Mouse (Mus musculus) right cerebral cortex, postnatal 25 days (tissue): ENCODE data around the gene Gpr152.

ENCODE experiments used
- DNase-seq: peaks from one replicate; pipeline ENCODE4 v3.0.0; 2022

Gene Gpr152

GRCm38 (mm10) chr19:4180411-4180810 is 40.8 kb downstream of the Gpr152 start:
- DNase-seq = no peak

GRCm38 (mm10) chr19:4181892-4182291 is 42.3 kb downstream of the Gpr152 start:
- peak; percentile 77 for DNase-seq

GRCm38 (mm10) chr19:4183689-4184088 is 44.1 kb downstream of the Gpr152 start:
- no peak for DNase-seq

- no peak for DNase-seq
These were observed 45.7 kb downstream of the Gpr152 start for GRCm38 (mm10) chr19:4184976-4185975.

GRCm38 (mm10) chr19:4187303-4187702 is 47.7 kb downstream of the Gpr152 start:
- no peak for DNase-seq

GRCm38 (mm10) chr19:4189051-4189620 is 49.5 kb downstream of the Gpr152 start:
- DNase-seq = no peak

GRCm38 (mm10) chr19:4190831-4191334 is 51.3 kb downstream of the Gpr152 start, which contains the start of gene Tbc1d10c:
Gene Tbc1d10c (minus strand): TSS chr19:4191284.
- DNase-seq = no peak

- DNase-seq = peak; percentile 92
These were observed 52.1 kb downstream of the Gpr152 start, which contains the start of gene Ppp1ca for GRCm38 (mm10) chr19:4191528-4192250. Gene Ppp1ca (plus strand): TSS chr19:4192065.

- no peak for DNase-seq
These were observed 52.8 kb downstream of the Gpr152 start for GRCm38 (mm10) chr19:4192251-4192985.

GRCm38 (mm10) chr19:4193129-4193528 is 53.5 kb downstream of the Gpr152 start:
- no peak for DNase-seq

- no peak for DNase-seq
These were observed 54.6 kb downstream of the Gpr152 start for GRCm38 (mm10) chr19:4194021-4194724.

- no peak for DNase-seq
These were observed 55.4 kb downstream of the Gpr152 start for GRCm38 (mm10) chr19:4194776-4195650.
